Mouse (Mus musculus) CH12.LX (cell line): ENCODE data around the gene Gpr6. TPM values are rescaled to one million over a fixed set of nuclear protein-coding genes. Genes with fewer than 3 reads are reported as not detected.

Source experiments
- DNase-seq: peaks from one replicate; pipeline ENCODE4 v3.0.0-alpha.2; 2013; ENCODE audit errors: extremely low read depth
- H3K27ac ChIP-seq: 2 replicates; pipeline ENCODE4 v1.5.1; 2012; ENCODE audit warnings: low read depth, mild to moderate bottlenecking, control low read depth, moderate library complexity; ENCODE audit not compliant: insufficient read depth
- H3K27me3 ChIP-seq: replicated peaks from 2 replicates; pipeline ENCODE3; 2012; ENCODE audit warnings: inconsistent platforms
- H3K36me3 ChIP-seq, 2 experiments: replicated peaks in 1 of 2; 2 replicates each; pipeline versions ENCODE3 to v1.6.1; 2012; ENCODE audit warnings: inconsistent platforms in 1 of 2, low read length in 1 of 2, mild to moderate bottlenecking in 1 of 2, mixed read lengths in 1 of 2, moderate library complexity in 1 of 2; ENCODE audit not compliant: control insufficient read depth in 1 of 2, insufficient read depth in 1 of 2
- H3K4me1 ChIP-seq, 2 experiments: 2 replicates each; pipeline ENCODE4 v1.6.1; 2012; ENCODE audit warnings: inconsistent platforms in 1 of 2, moderate library complexity in 1 of 2; ENCODE audit not compliant: insufficient read depth in 2 of 2, control insufficient read depth in 1 of 2
- H3K4me2 ChIP-seq: 2 replicates; pipeline ENCODE4 v1.6.1; 2012; ENCODE audit warnings: low read depth, mild to moderate bottlenecking, control low read depth; ENCODE audit not compliant: poor library complexity, insufficient read depth, severe bottlenecking
- H3K4me3 ChIP-seq, 3 experiments: fragments of 150-350 bp in 1 of 3; sonication (generic) in 1 of 3; replicated peaks in 1 of 3; 2 replicates each; pipeline versions ENCODE3 to v1.5.1; 2011 to 2012; ENCODE audit warnings: low read depth in 2 of 3, low read length in 2 of 3, mild to moderate bottlenecking in 2 of 3, moderate library complexity in 2 of 3, control low read depth in 1 of 3, improper control_type of control experiment in 1 of 3, inconsistent platforms in 1 of 3, mixed read lengths in 1 of 3; ENCODE audit not compliant: poor library complexity in 1 of 3
- H3K79me2 ChIP-seq: replicated peaks from 2 replicates; pipeline ENCODE4 v1.6.1; 2012; ENCODE audit warnings: mild to moderate bottlenecking, moderate library complexity; ENCODE audit not compliant: control insufficient read depth, poor library complexity, insufficient read depth, severe bottlenecking; ENCODE audit errors: extremely low read depth
- H3K9ac ChIP-seq: 2 replicates; pipeline ENCODE4 v1.6.1; 2012; ENCODE audit warnings: low read depth, mild to moderate bottlenecking, control low read depth, moderate library complexity; ENCODE audit not compliant: insufficient read depth
- H3K9me3 ChIP-seq: replicated peaks from 2 replicates; pipeline ENCODE3; 2012; ENCODE audit warnings: low read length, inconsistent platforms, mixed read lengths
- CHD2 ChIP-seq: IDR thresholded peaks from 2 replicates; pipeline ENCODE4 v1.6.1; 2011; ENCODE audit warnings: low read length, improper control_type of control experiment
- CTCF ChIP-seq, 2 experiments: IDR thresholded peaks in 1 of 2; conservative IDR thresholded peaks in 1 of 2; 2 replicates each; pipeline ENCODE4 v1.5.1; 2011 to 2012; ENCODE audit warnings: low read depth in 2 of 2, low read length in 2 of 2, improper control_type of control experiment in 1 of 2, inconsistent platforms in 1 of 2, mild to moderate bottlenecking in 1 of 2, moderate library complexity in 1 of 2
- E2F4 ChIP-seq: IDR thresholded peaks from 2 replicates; pipeline ENCODE4 v1.6.1; 2011; ENCODE audit warnings: low read depth, low read length, improper control_type of control experiment; ENCODE audit not compliant: insufficient replicate concordance
- ETS1 ChIP-seq: conservative IDR thresholded peaks from 2 replicates; pipeline ENCODE4 v1.6.1; 2012; ENCODE audit warnings: low read depth, mild to moderate bottlenecking, inconsistent platforms, low read length, improper control_type of control experiment, moderate library complexity
- GABPA ChIP-seq: IDR thresholded peaks from 2 replicates; pipeline ENCODE4 v1.6.1; 2012; ENCODE audit warnings: low read depth, low read length, improper control_type of control experiment, inconsistent platforms; ENCODE audit not compliant: insufficient replicate concordance
- IRF4 ChIP-seq: IDR thresholded peaks from 2 replicates; pipeline ENCODE4 v1.6.1; 2014; ENCODE audit warnings: low read depth, mild to moderate bottlenecking, inconsistent platforms, low read length, improper control_type of control experiment
- JUN ChIP-seq: IDR thresholded peaks from 2 replicates; pipeline ENCODE4 v1.6.1; 2011; ENCODE audit warnings: low read depth, mild to moderate bottlenecking, low read length, improper control_type of control experiment, moderate library complexity; ENCODE audit not compliant: insufficient read depth
- KAT2A ChIP-seq: IDR thresholded peaks from 2 replicates; pipeline ENCODE4 v1.6.1; 2012; ENCODE audit warnings: low read length, improper control_type of control experiment, inconsistent platforms; ENCODE audit not compliant: insufficient replicate concordance
- MAFK ChIP-seq: IDR thresholded peaks from 2 replicates; pipeline ENCODE4 v1.6.1; 2011; ENCODE audit warnings: low read length, improper control_type of control experiment; ENCODE audit not compliant: insufficient replicate concordance
- MAZ ChIP-seq: IDR thresholded peaks from 2 replicates; pipeline ENCODE4 v1.6.1; 2012; ENCODE audit warnings: low read depth, mild to moderate bottlenecking, inconsistent platforms, low read length, improper control_type of control experiment, moderate library complexity
- MEF2A ChIP-seq: IDR thresholded peaks from 2 replicates; pipeline ENCODE4 v1.6.1; 2014; ENCODE audit warnings: low read depth, mild to moderate bottlenecking, inconsistent platforms, low read length, improper control_type of control experiment, borderline replicate concordance
- MXI1 ChIP-seq: IDR thresholded peaks from 2 replicates; pipeline ENCODE4 v1.6.1; 2011; ENCODE audit warnings: mild to moderate bottlenecking, low read depth, low read length, improper control_type of control experiment
- MYC ChIP-seq: IDR thresholded peaks from 2 replicates; pipeline ENCODE4 v1.6.1; 2011; ENCODE audit warnings: low read depth, mild to moderate bottlenecking, improper control_type of control experiment, low read length
- NELFE ChIP-seq: IDR thresholded peaks from 2 replicates; pipeline ENCODE4 v1.6.1; 2011; ENCODE audit warnings: low read depth, low read length, improper control_type of control experiment
- NRF1 ChIP-seq: IDR thresholded peaks from 2 replicates; pipeline ENCODE4 v1.6.1; 2014; ENCODE audit warnings: low read depth, mild to moderate bottlenecking, inconsistent platforms, low read length, improper control_type of control experiment, moderate library complexity
- POLR2A ChIP-seq: IDR thresholded peaks from 2 replicates; pipeline ENCODE4 v1.6.1; 2011; ENCODE audit warnings: low read depth, mild to moderate bottlenecking, improper control_type of control experiment, low read length
- POLR2AphosphoS2 ChIP-seq: IDR thresholded peaks from 2 replicates; pipeline ENCODE4 v1.6.1; 2011; ENCODE audit warnings: low read depth, low read length, improper control_type of control experiment
- RCOR1 ChIP-seq: conservative IDR thresholded peaks from 2 replicates; pipeline ENCODE4 v1.6.1; 2012; ENCODE audit warnings: low read depth, mild to moderate bottlenecking, inconsistent platforms, low read length, improper control_type of control experiment
- SIN3A ChIP-seq: IDR thresholded peaks from 2 replicates; pipeline ENCODE4 v1.6.1; 2012; ENCODE audit warnings: low read length, improper control_type of control experiment, inconsistent platforms
- SMC3 ChIP-seq: IDR thresholded peaks from 2 replicates; pipeline ENCODE4 v1.6.1; 2011; ENCODE audit warnings: low read depth, low read length, improper control_type of control experiment
- TBP ChIP-seq: conservative IDR thresholded peaks from 2 replicates; pipeline ENCODE4 v1.6.1; 2011; ENCODE audit warnings: low read depth, low read length, improper control_type of control experiment
- TCF12 ChIP-seq: IDR thresholded peaks from 2 replicates; pipeline ENCODE4 v1.6.1; 2014; ENCODE audit warnings: low read depth, mild to moderate bottlenecking, inconsistent platforms, low read length, improper control_type of control experiment
- UBTF ChIP-seq: IDR thresholded peaks from 2 replicates; pipeline ENCODE4 v1.6.1; 2012; ENCODE audit warnings: low read depth, mild to moderate bottlenecking, inconsistent platforms, low read length, improper control_type of control experiment, moderate library complexity
- USF1 ChIP-seq: IDR thresholded peaks from 2 replicates; pipeline ENCODE4 v1.6.1; 2014; ENCODE audit warnings: low read depth, mild to moderate bottlenecking, inconsistent platforms, low read length, improper control_type of control experiment
- USF2 ChIP-seq: conservative IDR thresholded peaks from 2 replicates; pipeline ENCODE4 v1.6.1; 2011; ENCODE audit warnings: low read depth, low read length, improper control_type of control experiment
- ZC3H11A ChIP-seq: IDR thresholded peaks from 2 replicates; pipeline ENCODE4 v1.6.1; 2012; ENCODE audit warnings: low read depth, mild to moderate bottlenecking, inconsistent platforms, low read length, improper control_type of control experiment
- ZMIZ1 ChIP-seq: IDR thresholded peaks from 2 replicates; pipeline ENCODE4 v1.6.1; 2012; ENCODE audit warnings: low read depth, mild to moderate bottlenecking, inconsistent platforms, low read length, improper control_type of control experiment
- ZNF384 ChIP-seq: IDR thresholded peaks from 2 replicates; pipeline ENCODE4 v1.6.1; 2012; ENCODE audit warnings: low read depth, low read length, improper control_type of control experiment, inconsistent platforms
- dilution Hi-C: fragments of 300-500 bp; cut with MboI; formaldehyde crosslinking; loops from 2 replicates; pipeline ENCODE4 v1.14.3; 2020; ENCODE audit warnings: low sequenced_read_pairs; ENCODE audit not compliant: extremely low pct_unique_long_range_greater_than_20kb, extremely low pct_ligation_motif_present
- in situ Hi-C: fragments of 300-500 bp; cut with MboI; formaldehyde crosslinking; loops from 3 replicates; pipeline ENCODE4 v1.14.3; 2019; ENCODE audit warnings: low sequenced_read_pairs, low pct_ligation_motif_present, low pct_unique_long_range_greater_than_20kb, mixed read lengths
- polyA plus RNA-seq: library from polyadenylated mRNA; unstranded; fragments of >175 nt; gene quantifications from 2 replicates; pipeline ENCODE4 v1.2.1, GENCODE M21; 2012; ENCODE audit warnings: low read depth; ENCODE audit not compliant: insufficient read length
- total RNA-seq, 2 experiments: library from RNA; depleted of rRNA; stranded (reverse); fragments of 300-350 nt in 1 of 2; fragments of >200 nt in 1 of 2; gene quantifications; 2 replicates each; pipeline ENCODE4 v1.2.3; 2012 to 2014

Gpr6 gene
- total and polyA plus RNA-seq, 3 experiments = not detected

GRCm38 (mm10) chr10:41042272-41042671 lies 29.8 kb downstream of the Gpr6 start:
- no peak overlapping the region for H3K9ac ChIP-seq
- no peak for DNase-seq
- in situ Hi-C loops = no loop called here
- no peaks in the 10 kb centered on the region for H3K79me2 ChIP-seq
- H3K4me3 ChIP-seq = no peak overlapping the region
- TF ChIP-seq GABPA (no peak), MYC (no peak), UBTF (no peak), MEF2A (no peak), USF2 (no peak), SIN3A (no peak), POLR2AphosphoS2 (no peak), USF1 (no peak), TCF12 (no peak), MAFK (no peak), ETS1 (no peak), CHD2 (no peak), ZC3H11A (no peak), MXI1 (no peak), NELFE (no peak), E2F4 (no peak), NRF1 (no peak), ZNF384 (no peak), CTCF (conservative IDR thresholded peaks at IDR 0.05 in 1 of 2, IDR thresholded peaks at IDR 0.05 in 1 of 2; ENCODE audit: low read depth in 2 of 2, low read length in 2 of 2) (no peak)
- TF ChIP-seq, all 38 proteins: peak for 0
- Histone ChIP-seq H3K27ac (no peak overlapping the region), H3K36me3 (no peaks in the 10 kb centered on the region), H3K4me1 (no peaks in the 10 kb centered on the region), H3K27me3 (no peaks in the 10 kb centered on the region), H3K9me3 (no peaks in the 10 kb centered on the region), H3K4me2 (no peak overlapping the region)
- dilution Hi-C loops = no loop called here

- in situ Hi-C loops (no loop called here), dilution Hi-C loops (no loop called here)
- no peak for DNase-seq
- no peaks in the 10 kb centered on the region for H3K9me3 ChIP-seq
- H3K4me3 ChIP-seq = no peak overlapping the region
- no peaks in the 10 kb centered on the region for H3K4me1 ChIP-seq
- no peak overlapping the region for H3K27ac ChIP-seq
- H3K4me2 ChIP-seq = no peak overlapping the region
- no peaks in the 10 kb centered on the region for H3K27me3 ChIP-seq
- TF ChIP-seq POLR2AphosphoS2 (no peak), MEF2A (no peak), JUN (no peak), ZNF384 (no peak), USF2 (no peak), MAZ (no peak), RCOR1 (no peak), E2F4 (no peak), USF1 (no peak), NRF1 (no peak), ETS1 (no peak), KAT2A (no peak), TCF12 (no peak), IRF4 (no peak), CHD2 (no peak), ZMIZ1 (no peak), ZC3H11A (no peak), SMC3 (no peak), TBP (no peak), POLR2A (no peak)
- no peak overlapping the region for H3K9ac ChIP-seq
- no peaks in the 10 kb centered on the region for H3K79me2 ChIP-seq
- H3K36me3 ChIP-seq = no peaks in the 10 kb centered on the region
Measured at GRCm38 (mm10) chr10:41041478-41041877, 30.6 kb downstream of the Gpr6 start.
